Mouse (Mus musculus) duodenum, adult 2 months (tissue): ENCODE measurements around the gene Radil. TPM values are rescaled to one million over a fixed set of nuclear protein-coding genes. Genes with fewer than 3 reads are reported as not detected.

Experiments used
- polyA plus RNA-seq: library from polyadenylated mRNA; depleted of rRNA; stranded (reverse); fragments of >200 nt; gene quantifications from 2 replicates; pipeline ENCODE4 v1.2.3, GENCODE M21; 2012; ENCODE audit warnings: low replicate concordance; rRNA removed

The Radil gene
- 1.1 and 1.4 TPM in 2 replicates for polyA plus RNA-seq

GRCm38 (mm10) chr5:142550706-142551652, at the start of gene Radil:
Radil (minus strand) TSS chr5:142551098.

GRCm38 (mm10) chr5:142529915-142530314, 21.0 kb downstream of the Radil start, which contains the start of gene Papolb:
Papolb (minus strand) TSS chr5:142530076.

GRCm38 (mm10) chr5:142463461-142464454, 87.1 kb downstream of the Radil start, which contains the start of gene Ap5z1:
Ap5z1 (plus strand) TSS chr5:142463944.

Other genes with a start within 250 kb of the Radil start
- 10.1 and 12.7 TPM in 2 replicates for gene Foxk1, start 149.6 kb downstream of the Radil start, polyA plus RNA-seq
- 35.3 and 47.0 TPM in 2 replicates for gene Ap5z1, start 87.2 kb downstream of the Radil start, polyA plus RNA-seq
- not detected in 2 replicates for gene Papolb, start 21.0 kb downstream of the Radil start, polyA plus RNA-seq
- gene Mmd2, start 57.7 kb upstream of the Radil start, polyA plus RNA-seq = 0.21 and 0.28 TPM in 2 replicates
- gene Wipi2, start 76.6 kb upstream of the Radil start, polyA plus RNA-seq = 18.6 and 30.7 TPM in 2 replicates
- 2.2 and 2.3 TPM in 2 replicates for gene Slc29a4, start 141.4 kb upstream of the Radil start, polyA plus RNA-seq